Mouse (Mus musculus): ENCODE measurements around the gene Ctso.

The Ctso gene

DNA sequence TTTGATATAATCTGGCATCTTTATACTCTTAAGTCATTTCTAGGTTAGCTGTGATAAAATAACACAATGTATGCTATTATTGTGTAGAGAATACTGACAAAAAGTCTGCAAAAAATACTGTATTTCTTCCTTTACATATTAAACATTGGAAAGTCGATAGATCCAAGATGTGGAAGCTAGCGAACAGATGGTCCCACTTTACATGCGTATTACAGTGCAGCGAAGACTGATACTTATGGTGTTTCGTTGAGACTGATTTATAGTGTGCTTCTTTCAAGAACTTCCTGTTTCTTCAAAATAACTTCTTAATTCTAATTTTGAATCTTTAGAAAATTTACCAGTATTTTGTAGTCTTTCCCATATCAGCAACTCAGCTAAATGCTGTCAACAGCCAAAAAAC lies 25.1 kb downstream of the Ctso start:
- DNase-seq, result no peak

DNA sequence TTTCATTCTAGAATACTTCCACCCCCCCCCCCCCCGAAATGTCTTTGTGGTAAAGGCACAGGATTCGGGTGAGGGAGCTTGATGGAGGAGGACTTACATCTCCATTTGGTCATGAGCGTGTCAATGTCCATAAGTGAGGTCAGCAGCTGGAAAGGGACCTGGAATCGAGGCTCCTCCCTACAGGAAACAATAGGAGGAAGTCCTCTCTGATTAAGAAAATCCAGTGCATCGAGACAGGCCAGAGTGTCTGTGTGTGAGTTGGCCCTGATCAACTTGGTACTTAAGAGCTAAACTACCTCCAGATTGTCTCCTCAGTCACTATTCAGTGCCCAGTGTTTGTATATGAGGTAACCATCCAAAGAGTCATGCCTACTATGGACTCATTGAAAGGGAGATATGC lies 28.9 kb downstream of the Ctso start:
- no peak for DNase-seq

DNA sequence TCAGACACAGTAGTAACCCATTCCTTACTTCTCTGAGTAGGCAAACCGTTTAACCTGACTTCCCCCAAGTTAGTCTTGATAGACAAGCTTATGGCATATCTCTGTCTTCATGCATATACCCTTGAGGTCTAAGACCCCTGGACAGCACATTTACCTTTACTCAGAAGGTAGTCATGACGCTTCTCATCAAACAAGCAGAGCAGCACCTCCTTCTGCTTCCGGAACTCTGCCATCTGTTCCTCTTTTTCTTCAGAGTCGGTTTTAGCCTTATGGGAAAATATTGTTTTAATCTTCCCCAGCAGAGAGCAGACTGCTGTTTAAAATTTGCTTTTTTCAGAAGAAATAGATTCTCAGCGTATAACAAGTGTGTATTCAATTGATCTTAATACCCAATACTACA lies 31.4 kb downstream of the Ctso start:
- peak; percentile 9 to 27 for DNase-seq

DNA sequence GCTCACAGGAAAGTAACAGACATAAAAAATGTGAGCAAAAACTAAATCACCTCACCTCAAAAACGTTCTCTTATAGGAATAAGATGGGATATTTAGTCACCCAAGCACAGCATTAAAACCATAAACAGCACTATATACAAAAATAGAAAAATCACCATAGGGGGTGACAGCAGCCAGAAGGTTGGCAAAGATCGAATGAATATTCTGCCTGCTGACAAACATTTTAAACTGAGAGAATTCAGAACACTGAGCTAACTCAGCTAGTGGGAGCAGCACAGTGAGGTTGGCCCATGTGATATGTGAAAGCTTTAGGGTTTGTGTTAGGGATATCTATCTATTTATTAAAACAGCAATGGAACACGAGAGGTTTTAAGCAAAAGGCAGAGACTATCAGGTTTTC lies 32.2 kb downstream of the Ctso start:
- peak; percentile 20 to 39 for DNase-seq

DNA sequence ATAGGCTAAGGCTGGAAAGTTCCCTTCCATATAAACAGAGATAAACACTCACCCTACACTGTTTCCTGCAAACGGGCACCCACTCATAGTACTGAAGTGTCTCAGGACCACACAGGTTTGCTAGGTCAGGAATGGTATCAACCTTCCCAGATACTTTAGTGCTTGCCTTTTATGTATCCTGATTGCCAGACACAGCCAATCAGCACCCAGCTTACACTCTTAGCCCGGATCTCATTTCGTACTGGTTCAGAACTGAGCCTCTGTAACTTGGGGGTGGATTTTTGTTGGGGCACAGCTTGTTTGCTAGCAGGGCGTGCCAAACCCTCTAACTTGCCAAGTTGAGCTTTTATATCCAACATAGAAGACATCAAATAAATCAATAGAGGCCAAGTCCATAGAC lies 43.2 kb downstream of the Ctso start:
- no peak for DNase-seq

DNA sequence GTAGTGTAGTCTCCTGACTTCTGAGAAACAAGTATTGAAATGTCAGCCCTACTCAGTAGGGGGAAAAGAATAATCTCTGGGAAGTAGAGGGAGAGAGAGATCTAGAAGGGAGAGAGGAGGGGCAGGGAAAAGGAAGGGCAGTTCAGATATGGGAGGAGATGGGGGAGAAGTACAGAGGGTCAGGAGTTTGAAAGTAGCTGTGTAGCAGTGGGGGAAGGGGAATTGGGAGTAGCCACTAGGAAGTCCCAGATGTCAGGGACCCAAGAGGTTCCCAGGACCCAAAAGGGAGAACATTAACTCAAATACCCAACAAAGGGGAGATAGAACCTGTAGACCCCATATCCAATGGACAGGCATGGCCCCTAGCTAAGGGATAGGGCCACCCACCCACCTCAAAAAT lies 43.7 kb downstream of the Ctso start, which contains the start of gene Tdo2:
Tdo2 (minus strand) TSS at position 101 of the 400 bp plus-strand sequence.
- no peak for DNase-seq

DNA sequence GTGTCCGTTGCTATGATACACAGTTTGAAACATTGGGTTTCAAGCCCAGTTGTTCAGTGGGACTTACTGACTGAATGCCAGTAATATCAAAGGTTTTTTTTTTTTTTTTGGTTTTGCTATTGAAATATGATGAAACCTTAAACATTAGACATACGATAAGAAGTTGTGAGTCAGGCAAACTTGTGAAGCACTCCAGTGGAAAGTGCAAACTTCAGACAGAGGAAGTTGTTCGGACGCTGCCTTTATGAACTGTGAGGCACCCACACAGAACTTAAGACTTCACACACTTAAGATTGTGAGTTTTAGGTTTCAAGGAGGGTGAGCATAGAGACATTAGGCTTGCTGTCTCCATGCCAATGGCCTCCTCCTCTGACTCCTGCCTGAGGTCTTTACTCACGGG lies 49.2 kb downstream of the Ctso start:
- no peak for DNase-seq

DNA sequence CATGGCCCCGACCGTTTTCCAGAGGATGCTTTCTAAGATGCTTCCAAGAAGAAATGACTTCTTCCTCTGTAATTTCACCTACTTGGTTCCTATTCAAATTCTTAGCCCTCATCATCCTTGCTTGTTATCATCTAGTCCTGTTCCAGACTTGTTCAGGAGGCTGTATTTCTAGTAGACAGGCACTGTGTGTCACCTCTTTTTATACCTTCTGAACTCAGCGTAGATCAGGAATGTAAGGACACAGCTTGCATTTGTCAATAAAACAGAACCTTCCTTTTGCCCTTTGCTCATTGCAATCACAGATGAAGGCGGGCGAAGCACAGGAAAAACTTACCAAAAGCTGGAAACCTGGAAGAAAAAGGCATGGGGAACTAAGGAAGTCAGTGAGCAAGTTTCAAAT lies 49.6 kb downstream of the Ctso start, which contains the start of gene Asic5:
Asic5 (plus strand) TSS at position 301 of the 400 bp plus-strand sequence.
- DNase-seq, result no peak

DNA sequence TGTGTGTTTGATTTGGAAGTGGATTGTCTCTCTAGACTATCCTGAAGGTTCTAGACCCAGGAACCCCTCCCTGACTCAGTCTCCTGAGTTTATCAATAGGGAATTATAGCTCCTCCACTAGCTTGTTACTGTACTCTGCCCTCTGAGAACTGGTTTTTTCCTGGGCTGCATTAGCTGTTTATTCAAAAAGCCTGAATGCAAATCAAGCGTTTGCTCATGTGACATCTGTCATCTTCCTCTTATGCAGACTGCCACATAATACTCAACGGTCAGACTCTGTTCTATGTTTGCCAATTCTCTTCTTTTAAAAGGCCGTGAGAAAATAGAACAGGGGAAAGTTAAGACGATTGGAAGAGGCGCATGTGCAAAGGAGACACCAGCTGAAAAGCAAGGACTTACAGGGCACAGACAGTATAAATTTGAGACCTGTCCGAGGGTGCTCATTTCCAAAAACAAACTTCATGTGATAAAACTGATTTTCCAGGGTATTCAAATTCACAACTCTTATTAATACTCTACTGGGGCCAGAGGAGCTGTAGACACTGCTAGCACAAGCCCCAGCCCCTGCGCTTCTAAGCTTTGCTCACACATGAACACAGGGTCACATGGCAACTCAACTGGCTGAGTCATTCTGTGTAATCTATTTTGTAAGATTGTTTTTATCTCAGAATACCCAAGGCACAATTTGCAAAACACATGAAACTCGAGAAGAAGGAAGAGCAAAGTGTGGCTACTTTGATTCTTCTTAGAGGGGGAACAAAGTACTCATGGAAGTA lies 50.9 kb downstream of the Ctso start:
- no peak for DNase-seq

DNA sequence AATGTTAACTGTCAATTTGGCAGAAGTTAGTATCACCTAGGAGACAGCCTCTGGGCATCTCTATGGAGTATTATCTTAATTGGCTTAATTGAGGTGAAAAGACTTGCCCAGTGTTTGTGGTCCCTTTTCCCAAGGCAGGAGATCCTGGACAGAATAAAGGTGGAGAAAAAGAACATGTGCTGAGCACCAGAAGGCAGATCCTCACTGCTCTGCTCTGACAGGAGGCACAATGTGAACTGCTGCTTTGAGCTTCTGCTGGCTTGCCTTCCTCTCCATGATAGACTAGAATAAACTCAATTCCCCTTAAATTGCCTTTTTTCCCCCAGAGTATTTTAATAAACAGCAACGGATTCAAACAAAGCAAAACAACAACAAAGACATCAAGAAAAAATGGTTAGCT lies 52.7 kb downstream of the Ctso start:
- no peak for DNase-seq

DNA sequence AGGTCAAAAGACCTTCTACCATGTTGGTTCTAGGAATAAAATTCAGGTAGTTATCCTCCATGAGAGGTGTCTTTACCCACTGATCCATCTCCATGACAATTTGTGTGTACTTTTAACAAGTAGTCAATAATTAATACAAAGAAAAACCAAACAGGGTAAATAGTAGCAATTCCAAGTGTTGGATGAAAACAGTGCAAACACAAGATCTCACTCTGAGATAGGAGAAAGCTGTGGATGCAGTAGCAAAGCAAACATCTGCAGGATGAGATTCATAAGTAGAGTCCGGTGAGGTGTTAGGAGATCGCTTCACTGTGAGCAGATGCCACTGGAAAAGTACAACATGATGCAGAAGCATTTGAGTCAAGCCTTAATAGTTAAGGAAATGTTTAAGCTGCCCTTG lies 53.7 kb downstream of the Ctso start:
- no peak for DNase-seq

DNA sequence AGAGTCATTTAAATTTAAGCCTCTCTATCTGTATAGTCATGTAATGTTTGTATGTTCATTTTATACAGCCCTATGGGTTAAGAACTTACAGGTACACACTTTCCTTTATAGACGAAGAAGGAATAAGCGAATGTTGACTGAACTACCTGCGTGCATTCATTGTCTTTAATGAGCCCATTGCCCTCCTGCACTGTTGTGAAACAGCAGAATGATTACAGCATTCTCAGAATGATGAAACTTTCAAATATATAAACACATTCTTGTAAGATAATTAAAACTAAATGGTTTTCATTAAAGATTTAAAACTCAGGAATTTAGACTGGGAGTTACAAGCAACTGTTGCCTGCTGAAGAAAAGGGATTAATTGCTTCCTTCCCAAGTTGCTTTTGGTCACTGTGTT lies 55.2 kb downstream of the Ctso start:
- DNase-seq, result no peak

DNA sequence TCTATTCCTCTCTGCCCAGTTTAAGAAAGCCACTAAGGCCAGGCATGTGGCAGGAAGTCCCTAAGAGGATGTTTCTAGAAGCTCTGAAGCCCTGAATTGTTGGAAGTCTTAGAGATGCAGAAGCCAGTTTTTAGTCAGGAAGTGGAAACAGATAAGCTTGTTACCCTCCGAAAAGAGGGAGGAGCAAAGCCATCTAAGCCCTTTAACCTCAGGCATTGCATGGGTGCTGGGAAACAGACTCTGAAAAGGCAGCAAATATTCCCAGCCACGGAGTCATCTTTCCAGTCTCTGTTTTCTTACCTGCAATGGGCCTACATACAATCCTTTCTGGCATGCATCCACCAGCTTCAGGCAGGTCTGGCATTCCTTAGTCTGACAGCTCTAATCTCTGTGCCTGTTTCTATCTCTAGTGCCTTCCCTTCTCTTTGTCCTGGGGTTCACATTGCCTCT lies 57.3 kb downstream of the Ctso start:
- DNase-seq, result peak in 1 of 2 experiments; percentile 8

DNA sequence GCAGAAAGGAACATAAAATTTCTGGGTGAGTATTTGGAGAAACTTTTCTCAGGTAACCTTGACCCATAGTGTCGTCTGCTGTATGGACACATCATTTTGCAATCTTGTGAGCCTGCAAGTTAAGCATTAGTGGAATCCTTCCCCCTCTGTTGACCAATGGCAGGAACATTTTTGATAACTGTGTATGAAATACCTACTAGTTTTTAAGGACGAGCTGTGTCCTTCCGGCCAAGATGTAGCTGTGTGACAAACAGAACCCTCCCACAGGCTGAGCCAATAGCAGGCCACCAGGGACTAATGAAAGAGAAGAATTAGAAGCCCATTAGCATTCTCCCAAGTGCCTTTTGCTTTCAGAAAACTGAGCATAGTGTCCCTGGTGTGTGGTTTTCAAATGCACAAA lies 58.1 kb downstream of the Ctso start:
- DNase-seq, result no peak

DNA sequence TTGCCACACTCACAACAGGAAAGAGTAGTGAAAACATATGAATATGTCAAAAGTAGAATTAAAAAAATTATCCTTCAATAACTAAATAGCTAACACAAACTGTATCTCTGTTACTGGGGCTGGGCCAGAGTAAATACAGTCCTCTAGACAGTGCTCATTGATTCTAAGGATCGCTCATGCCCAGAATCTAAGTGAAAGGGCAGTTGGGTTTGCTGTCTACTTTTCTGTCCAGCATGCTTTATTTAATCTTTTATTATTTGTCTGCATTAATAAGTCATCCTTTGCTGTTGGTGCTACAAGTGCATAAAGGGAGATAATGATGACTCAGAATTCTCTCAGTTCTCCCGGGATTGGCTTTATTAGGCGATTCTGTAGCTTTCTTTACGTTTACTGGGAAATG lies 63.0 kb downstream of the Ctso start:
- DNase-seq, result no peak

DNA sequence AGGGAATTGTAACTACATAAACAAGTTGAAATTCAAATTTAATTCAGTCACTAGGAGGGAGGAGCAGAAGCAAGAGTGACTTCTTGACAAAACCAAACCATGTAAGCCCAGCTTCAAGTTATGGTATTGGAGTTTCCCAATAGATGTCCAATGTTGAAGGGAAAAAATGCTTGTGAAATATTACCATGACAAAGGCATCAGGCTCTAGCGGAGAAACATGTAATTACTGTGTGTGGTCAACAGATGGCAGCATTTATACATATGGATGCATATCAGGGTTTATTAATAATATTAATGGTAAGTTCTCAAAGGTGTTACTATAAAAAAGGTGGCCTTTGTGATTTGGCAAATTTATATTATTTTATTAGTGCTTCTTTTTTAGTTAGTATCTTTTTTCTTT lies 63.6 kb downstream of the Ctso start:
- peak; percentile 59 to 77 for DNase-seq
